24 mouse cellular contexts compared by ENCODE assay signal in the genomic region with DNA sequence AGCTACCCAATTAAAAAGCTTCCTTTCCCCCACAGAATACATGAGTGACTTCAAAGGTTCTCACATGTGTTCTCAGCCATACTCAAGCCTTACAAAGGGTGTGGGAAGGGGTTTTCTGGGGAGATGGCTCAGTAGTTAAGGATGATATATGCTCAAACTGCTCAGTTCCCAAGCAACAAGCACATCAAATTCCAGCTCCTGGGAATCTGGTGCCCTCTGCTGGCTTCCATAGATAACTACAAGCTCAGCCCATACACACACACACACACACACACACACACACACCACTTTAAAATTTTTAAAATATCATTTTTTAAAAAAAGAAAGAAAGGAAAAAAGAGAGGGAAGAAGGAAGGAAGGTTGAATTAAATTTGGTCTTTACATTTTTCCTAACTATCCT.
A peak's percentile ranks its signal among the peaks of the same experiment; 100 is the strongest.
DNase-seq lines count a peak whose midpoint lies in the region; ATAC-seq and TF ChIP-seq lines count a peak whose summit lies in the region.
"Had no signal": no experiment of that assay in that cellular context is flagged by ENCODE, and none has a peak within 500 bp of the region (broad histone marks: within the 10 kb centered on the region; RNA-seq: fewer than 3 reads in every experiment).

No protein-coding gene starts in this region.

- no peak for TF ChIP-seq EP300 in lung, postnatal 0 days (IDR thresholded peaks at IDR 0.05)
- TF ChIP-seq EP300 in MEL (IDR thresholded peaks at IDR 0.05; ENCODE audit: low read depth in 1 of 2, low read length in 2 of 2): no peak

- no peak overlapping the region for H3K27ac ChIP-seq in hindbrain, postnatal 0 days
- H3K27ac ChIP-seq in hindbrain, embryonic 16.5 days (ENCODE audit: low read depth, low read length): no peak overlapping the region
- no peak overlapping the region for H3K27ac ChIP-seq in lung, embryonic 14.5 days (ENCODE audit: low read depth)
- no peak overlapping the region for H3K27ac ChIP-seq in lung, postnatal 0 days (ENCODE audit: low read length)
- H3K27ac ChIP-seq in MEL (ENCODE audit: control insufficient read depth, low read depth, low read length): no peak overlapping the region
- H3K27ac ChIP-seq: embryonic facial prominence, embryonic 15.5 days; forebrain, embryonic 10.5 days; heart, embryonic 10.5 days; hindbrain, embryonic 13.5 days had no signal

- H3K36me3 ChIP-seq in hindbrain, postnatal 0 days (ENCODE audit: insufficient read depth, low read length): no peaks in the 10 kb centered on the region
- no peaks in the 10 kb centered on the region for H3K36me3 ChIP-seq in hindbrain, embryonic 16.5 days (ENCODE audit: control insufficient read depth, insufficient read depth, low read length)
- H3K36me3 ChIP-seq in lung, embryonic 14.5 days (ENCODE audit: insufficient read depth): no peaks in the 10 kb centered on the region
- H3K36me3 ChIP-seq in lung, postnatal 0 days (ENCODE audit: insufficient read depth, low read length): no peaks in the 10 kb centered on the region
- no peaks in the 10 kb centered on the region for H3K36me3 ChIP-seq in MEL (ENCODE audit: control insufficient read depth in 1 of 2, insufficient read depth in 2 of 2, low read length in 2 of 2)
- H3K36me3 ChIP-seq: embryonic facial prominence, embryonic 15.5 days; forebrain, embryonic 10.5 days; G1E; heart, embryonic 10.5 days; hindbrain, embryonic 13.5 days had no signal

- peak; percentile 9 for TF ChIP-seq RAD21 in MEL (IDR thresholded peaks at IDR 0.05; ENCODE audit: low read depth, low read length)

- no peak for DNase-seq in hindbrain, postnatal 0 days (ENCODE audit: low spot score)
- no peak for DNase-seq in lung, embryonic 14.5 days
- DNase-seq in lung, postnatal 0 days (ENCODE audit: low spot score): no peak
- no peak for DNase-seq in MEL (ENCODE audit: low read depth, low spot score)
- DNase-seq in urinary bladder, postnatal 36 days (ENCODE audit: low spot score in 2 of 2): no peak
- DNase-seq in thymus, postnatal 0 days (ENCODE audit: low spot score): no peak
- DNase-seq: adrenal gland, adult 2 months; cerebellum, adult 11 months; cerebellum, adult 8-10 months; cerebellum, postnatal 14 days; embryo, embryonic 11 days; gastrocnemius, postnatal 10 days; heart, adult 18-20 months; heart, postnatal 10 days; heart, postnatal 4 days had no signal

- no peak overlapping the region for H3K9ac ChIP-seq in hindbrain, postnatal 0 days (replicated peaks; ENCODE audit: low read length)
- no peak overlapping the region for H3K9ac ChIP-seq in hindbrain, embryonic 16.5 days (ENCODE audit: low read depth, low read length)
- H3K9ac ChIP-seq in lung, embryonic 14.5 days: no peak overlapping the region
- no peak overlapping the region for H3K9ac ChIP-seq in lung, postnatal 0 days (replicated peaks; ENCODE audit: low read depth)
- H3K9ac ChIP-seq in MEL (ENCODE audit: control insufficient read depth, low read depth, low read length, poor library complexity, severe bottlenecking): no peak overlapping the region
- H3K9ac ChIP-seq: embryonic facial prominence, embryonic 15.5 days; hindbrain, embryonic 13.5 days had no signal

- peak; percentile 24; the same call in 1 of the 2 replicates for TF ChIP-seq CTCF in hindbrain, postnatal 0 days (IDR thresholded peaks at IDR 0.05; ENCODE audit: low read depth)
- 0 out of 2 replicates have a peak, but pooled peaks have one; percentile 11 for TF ChIP-seq CTCF in lung, embryonic 14.5 days (IDR thresholded peaks at IDR 0.05; ENCODE audit: low read depth)
- no peak for TF ChIP-seq CTCF in lung, postnatal 0 days (IDR thresholded peaks at IDR 0.05)
- peak in 2 of 3 experiments; percentile 4 to 15; a peak in 1 of 6 replicates for TF ChIP-seq CTCF in MEL (IDR thresholded peaks at IDR 0.05 in 2 of 3, conservative IDR thresholded peaks at IDR 0.05 in 1 of 3; ENCODE audit: control insufficient read depth in 1 of 3, insufficient read depth in 1 of 3, low read depth in 2 of 3, low read length in 3 of 3, poor library complexity in 1 of 3, severe bottlenecking in 1 of 3)

- H3K79me2 ChIP-seq in MEL (ENCODE audit: control insufficient read depth, insufficient read depth, low read length, poor library complexity): no peaks in the 10 kb centered on the region

- ATAC-seq in hindbrain, postnatal 0 days: no peak
- ATAC-seq in hindbrain, embryonic 16.5 days: no peak
- no peak for ATAC-seq in lung, embryonic 14.5 days (ENCODE audit: insufficient read depth)
- no peak for ATAC-seq in lung, postnatal 0 days
- ATAC-seq: forebrain, embryonic 14.5 days; inflammation-experienced regulatory T-cells, adult 6 months had no signal

- H3K9me3 ChIP-seq in hindbrain, postnatal 0 days (ENCODE audit: low read length): no peaks in the 10 kb centered on the region
- H3K9me3 ChIP-seq in hindbrain, embryonic 16.5 days (ENCODE audit: control insufficient read depth, low read length): 0 out of 2 replicates have a peak, but pooled peaks cover 3% of the 10 kb centered on the region
- H3K9me3 ChIP-seq in lung, embryonic 14.5 days (ENCODE audit: low read depth, low read length): no peaks in the 10 kb centered on the region
- H3K9me3 ChIP-seq in lung, postnatal 0 days (ENCODE audit: low read length): no peaks in the 10 kb centered on the region
- no peaks in the 10 kb centered on the region; the same call in 1 of the 2 replicates for H3K9me3 ChIP-seq in MEL (replicated peaks; ENCODE audit: insufficient read depth, low read length)
- H3K9me3 ChIP-seq: forebrain, embryonic 10.5 days; heart, embryonic 10.5 days; hindbrain, embryonic 13.5 days had no signal

- no peak for TF ChIP-seq POLR2A in MEL (IDR thresholded peaks at IDR 0.05; ENCODE audit: control insufficient read depth in 1 of 2, insufficient read depth in 1 of 2, low read depth in 1 of 2, low read length in 2 of 2, poor library complexity in 1 of 2)

- H3K4me1 ChIP-seq in hindbrain, postnatal 0 days (ENCODE audit: insufficient read depth, low read length): no peaks in the 10 kb centered on the region
- H3K4me1 ChIP-seq in hindbrain, embryonic 16.5 days (ENCODE audit: control insufficient read depth, insufficient read depth, low read depth, low read length): no peaks in the 10 kb centered on the region; the same call in 1 of the 2 replicates
- no peaks in the 10 kb centered on the region for H3K4me1 ChIP-seq in lung, embryonic 14.5 days (ENCODE audit: insufficient read depth)
- no peaks in the 10 kb centered on the region for H3K4me1 ChIP-seq in lung, postnatal 0 days (ENCODE audit: insufficient read depth, low read depth, low read length)
- no peaks in the 10 kb centered on the region for H3K4me1 ChIP-seq in MEL (ENCODE audit: control insufficient read depth in 1 of 2, insufficient read depth in 2 of 2, low read length in 2 of 2)
- H3K4me1 ChIP-seq: embryonic facial prominence, embryonic 15.5 days; heart, embryonic 10.5 days had no signal

- no peak overlapping the region for H3K4me2 ChIP-seq in hindbrain, postnatal 0 days (ENCODE audit: low read depth, low read length)
- no peak overlapping the region for H3K4me2 ChIP-seq in hindbrain, embryonic 16.5 days (ENCODE audit: low read length)
- H3K4me2 ChIP-seq in lung, embryonic 14.5 days: no peak overlapping the region
- H3K4me2 ChIP-seq in lung, postnatal 0 days (replicated peaks; ENCODE audit: low read depth, low read length): no peak overlapping the region
- H3K4me2 ChIP-seq: embryonic facial prominence, embryonic 15.5 days; hindbrain, embryonic 13.5 days had no signal

- no peak overlapping the region for H3K4me3 ChIP-seq in hindbrain, postnatal 0 days (ENCODE audit: low read length)
- no peak overlapping the region for H3K4me3 ChIP-seq in hindbrain, embryonic 16.5 days (ENCODE audit: low read length)
- H3K4me3 ChIP-seq in lung, embryonic 14.5 days (ENCODE audit: low read depth, low read length): no peak overlapping the region
- no peak overlapping the region for H3K4me3 ChIP-seq in lung, postnatal 0 days (ENCODE audit: low read depth, low read length)
- no peak overlapping the region for H3K4me3 ChIP-seq in MEL (ENCODE audit: control insufficient read depth in 1 of 2, insufficient read depth in 1 of 2, low read depth in 2 of 2, low read length in 2 of 2)
- H3K4me3 ChIP-seq: embryonic facial prominence, embryonic 15.5 days; erythroblast, embryonic 14.5 days; forebrain, embryonic 10.5 days; heart, embryonic 10.5 days; hindbrain, embryonic 13.5 days had no signal

- H3K27me3 ChIP-seq in hindbrain, postnatal 0 days (ENCODE audit: insufficient read depth, low read length): no peaks in the 10 kb centered on the region
- H3K27me3 ChIP-seq in hindbrain, embryonic 16.5 days (replicated peaks; ENCODE audit: control insufficient read depth, insufficient read depth, low read length): no peaks in the 10 kb centered on the region
- H3K27me3 ChIP-seq in lung, embryonic 14.5 days (ENCODE audit: insufficient read depth, low read length): no peaks in the 10 kb centered on the region
- H3K27me3 ChIP-seq in lung, postnatal 0 days (replicated peaks; ENCODE audit: insufficient read depth, low read length): no peaks in the 10 kb centered on the region
- H3K27me3 ChIP-seq in MEL (ENCODE audit: control insufficient read depth in 1 of 2, insufficient read depth in 2 of 2, low read length in 2 of 2): no peaks in the 10 kb centered on the region
- H3K27me3 ChIP-seq: embryonic facial prominence, embryonic 15.5 days; hindbrain, embryonic 13.5 days had no signal

TF ChIP-seq in MEL, 35 proteins besides CTCF, POLR2A, EP300 and RAD21:
- TF ChIP-seq TBP (IDR thresholded peaks at IDR 0.05; ENCODE audit: low read depth, low read length) (no peak), NRF1 (IDR thresholded peaks at IDR 0.05; ENCODE audit: insufficient read depth, low read depth, low read length, poor library complexity, severe bottlenecking) (no peak)
TF ChIP-seq in MEL: peak in this region for 0.
